Mouse (Mus musculus): Measurements from ENCODE around the gene Gm20661.
"Not testable (repeated sequence)": the region's sequence is repeated elsewhere in the genome, so short reads cannot be mapped to it uniquely, and the experiment has no call there.

Gm20661 gene

GRCm38 (mm10) chr9:107995513-107995912 lies 12.7 kb downstream of the Gm20661 start:
- DNase-seq (ENCODE audit: extremely low read depth, insufficient read length, low spot score) = no peak

DNA sequence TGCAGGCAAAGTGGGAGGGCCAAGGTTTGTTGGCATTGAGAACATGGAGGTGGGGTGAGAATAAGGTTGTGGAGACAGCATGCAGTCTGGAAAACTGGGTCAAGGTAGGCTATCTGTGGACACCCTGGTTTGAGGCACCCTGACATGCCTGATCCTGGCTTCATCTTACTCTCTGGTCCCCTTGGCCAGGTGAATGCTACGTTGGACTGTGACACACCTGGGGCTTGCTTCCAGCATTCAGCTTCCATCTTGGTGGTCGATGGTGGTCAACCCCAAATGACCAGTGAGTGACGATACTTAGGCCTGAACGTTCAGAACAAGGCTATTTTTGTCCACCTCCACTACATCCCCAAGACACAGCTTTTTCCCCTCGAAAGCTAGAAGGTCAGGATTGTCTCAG lies 13.2 kb downstream of the Gm20661 start, which contains the start of gene Gm20662:
Gene Gm20662, plus strand, starts transcription at position 301 of the 400 bp plus-strand sequence.
- no peak for DNase-seq (ENCODE audit: extremely low read depth, insufficient read length, low spot score)

DNA sequence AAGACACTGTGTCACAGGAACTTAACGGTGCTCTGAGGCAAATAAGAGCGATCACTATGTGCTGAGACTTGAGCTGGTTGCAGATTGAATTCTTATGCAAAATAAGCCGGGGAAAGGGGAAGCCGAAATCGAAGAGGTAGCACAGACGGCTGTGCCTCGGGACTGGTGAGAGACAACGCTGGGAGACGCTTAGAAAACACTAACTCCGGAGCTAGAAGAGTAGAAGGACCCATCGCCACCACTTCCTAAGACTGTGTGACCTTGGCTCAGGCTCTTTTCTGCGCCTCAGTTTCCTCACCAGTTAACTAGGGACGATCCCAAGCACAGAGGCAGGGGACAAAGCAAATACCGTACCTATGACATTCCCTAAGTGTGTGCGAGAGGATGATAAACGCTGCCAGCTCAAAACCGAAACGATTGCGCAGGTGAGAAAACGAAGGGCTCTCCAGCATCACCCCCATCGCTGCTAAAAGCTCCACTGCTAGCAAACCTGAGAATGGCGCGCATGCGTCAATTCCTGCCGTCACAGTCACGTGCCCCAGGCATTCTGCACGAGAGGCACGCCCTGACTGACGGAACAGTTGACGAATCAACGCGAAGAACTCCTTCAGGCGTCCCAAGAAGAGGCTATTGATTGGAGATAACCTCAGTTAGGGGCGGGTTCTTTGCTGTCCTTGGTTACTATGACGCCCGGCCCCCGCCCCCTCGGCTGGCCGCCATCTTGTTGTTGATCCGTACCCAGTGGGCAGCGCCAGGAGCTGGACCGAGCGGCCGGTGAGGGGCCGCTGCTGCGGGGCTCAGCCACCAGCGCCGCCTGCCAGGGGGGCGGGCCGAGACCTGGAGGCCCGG lies 19.3 kb downstream of the Gm20661 start, which contains the start of gene Ip6k1:
Gene Ip6k1, plus strand, starts transcription at position 580 of the 849 bp plus-strand sequence.
- peak; percentile 96 for DNase-seq (ENCODE audit: extremely low read depth, insufficient read length, low spot score)

- DNase-seq (ENCODE audit: extremely low read depth, insufficient read length, low spot score) = no peak
These were observed 20.1 kb downstream of the Gm20661 start for GRCm38 (mm10) chr9:108002778-108003530.

- DNase-seq (ENCODE audit: extremely low read depth, insufficient read length, low spot score) = no peak
These were observed 20.7 kb downstream of the Gm20661 start for GRCm38 (mm10) chr9:108003531-108003890.

DNA sequence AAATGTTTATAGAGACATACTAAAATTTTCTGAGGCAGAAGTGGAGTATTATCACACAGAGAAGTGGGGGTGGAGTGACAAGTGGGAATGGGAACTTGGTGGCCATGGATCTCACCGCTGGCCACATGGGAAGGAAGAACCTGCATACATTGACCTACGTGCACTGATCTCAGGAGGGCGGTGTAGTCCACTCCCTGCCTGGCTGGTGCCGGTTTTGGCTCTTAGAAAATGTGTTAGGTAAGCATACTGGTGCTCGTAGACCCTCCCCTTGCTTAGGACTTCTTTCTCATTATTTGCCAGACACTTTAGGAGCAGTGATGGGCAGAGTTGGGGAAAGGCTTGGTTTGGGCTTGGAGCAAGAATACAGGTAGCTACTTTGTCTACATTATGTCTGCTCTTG lies 25.2 kb downstream of the Gm20661 start:
- no peak for DNase-seq (ENCODE audit: extremely low read depth, insufficient read length, low spot score)

DNA sequence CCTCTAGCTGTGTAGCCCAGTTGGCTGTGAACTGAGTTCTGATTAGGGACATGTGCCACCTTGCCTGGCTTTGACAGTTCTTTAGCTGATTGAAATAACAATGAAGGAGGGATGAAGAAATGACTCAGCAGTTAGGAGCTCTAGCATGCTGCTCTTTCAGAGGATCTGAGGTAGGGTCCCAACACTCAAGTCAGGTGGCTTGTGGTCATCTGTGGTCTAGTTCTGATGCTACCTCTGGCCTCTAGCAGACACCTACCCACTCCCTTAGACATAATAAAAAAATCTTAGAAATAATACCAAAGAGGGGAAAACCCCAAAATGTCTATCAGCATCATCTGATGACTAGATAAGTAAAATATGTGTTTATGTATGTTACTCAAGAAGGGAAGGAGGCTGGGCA lies 27.5 kb downstream of the Gm20661 start:
- DNase-seq (ENCODE audit: extremely low read depth, insufficient read length, low spot score) = peak; percentile 18

DNA sequence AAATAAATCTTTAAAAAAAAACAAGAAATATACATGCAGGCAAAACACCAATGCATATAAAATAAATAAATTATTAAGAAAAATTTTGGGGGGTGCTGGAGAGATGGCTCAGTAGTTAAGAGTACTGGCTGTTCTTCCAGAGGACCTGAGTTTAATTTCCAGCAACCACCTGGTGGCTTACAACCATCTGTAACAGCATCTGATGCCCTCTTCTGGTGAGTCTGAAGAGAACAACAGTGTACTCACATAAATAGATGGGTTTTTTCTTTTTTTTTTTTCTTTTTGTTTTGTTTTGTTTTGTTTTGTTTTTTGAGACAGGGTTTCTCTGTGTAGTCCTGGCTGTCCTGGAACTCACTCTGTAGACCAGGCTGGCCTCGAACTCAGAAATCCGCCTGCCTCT lies 30.7 kb downstream of the Gm20661 start:
- DNase-seq (ENCODE audit: extremely low read depth, insufficient read length, low spot score) = not testable (repeated sequence)

DNA sequence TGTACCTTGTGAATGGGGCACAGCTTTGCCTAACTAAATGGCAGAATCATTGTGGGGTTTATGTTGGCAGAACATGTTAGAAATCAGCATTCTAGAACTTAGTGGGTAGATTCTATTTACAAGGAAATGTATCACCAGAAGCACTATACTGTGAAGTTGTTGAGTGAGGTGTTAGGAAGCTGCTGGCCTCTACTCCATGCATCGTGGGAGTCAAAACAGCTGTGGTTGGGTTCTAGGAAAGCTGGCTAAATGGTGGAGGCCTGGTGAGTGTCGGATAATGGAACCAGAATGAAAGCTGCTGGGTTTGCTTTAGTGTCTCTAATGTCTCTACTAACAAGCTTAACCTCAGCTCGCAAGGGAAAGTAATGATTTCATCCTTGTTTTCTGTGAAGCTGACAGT lies 34.3 kb downstream of the Gm20661 start:
- no peak for DNase-seq (ENCODE audit: extremely low read depth, insufficient read length, low spot score)

DNA sequence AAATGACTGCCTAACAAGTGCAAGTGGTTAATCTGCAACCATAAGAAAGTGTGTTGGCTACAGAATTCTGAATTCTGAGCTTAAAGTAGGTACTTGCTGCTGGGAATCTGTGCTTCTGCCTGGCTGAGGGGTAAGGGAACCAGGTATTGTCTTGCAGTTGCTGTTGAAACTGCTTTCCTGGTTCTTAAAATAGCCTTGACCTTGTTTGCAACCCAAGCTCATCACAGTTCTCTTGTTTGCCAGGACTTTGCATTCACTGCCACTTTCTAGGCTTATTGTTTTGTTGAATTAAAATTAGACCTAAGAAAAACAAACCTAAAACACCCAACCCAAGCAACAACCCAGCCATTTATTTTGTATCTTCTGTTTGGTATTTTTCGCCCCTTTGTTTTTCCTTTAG lies 37.9 kb downstream of the Gm20661 start:
- no peak for DNase-seq (ENCODE audit: extremely low read depth, insufficient read length, low spot score)

- DNase-seq (ENCODE audit: extremely low read depth, insufficient read length, low spot score) = no peak
These were observed 40.4 kb downstream of the Gm20661 start for GRCm38 (mm10) chr9:108023216-108023615.

DNA sequence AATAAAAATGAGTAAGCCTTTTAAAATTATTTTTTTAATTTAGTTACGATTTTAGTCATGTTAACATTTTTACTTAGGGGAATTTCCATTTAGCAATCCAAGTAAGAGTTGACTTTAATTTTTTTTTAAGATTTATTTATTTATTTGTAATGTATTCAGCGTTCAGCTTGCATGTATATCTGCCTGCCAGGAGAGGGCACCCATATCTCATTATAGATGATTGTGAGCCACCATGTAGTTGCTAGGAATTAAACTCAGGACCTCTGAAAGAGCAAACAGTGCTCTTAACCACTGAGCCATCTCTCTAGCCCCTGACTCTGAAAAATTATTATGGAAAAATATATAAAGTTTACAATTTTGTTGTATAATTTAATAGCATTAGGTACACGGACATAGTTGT lies 43.7 kb downstream of the Gm20661 start:
- DNase-seq (ENCODE audit: extremely low read depth, insufficient read length, low spot score) = no peak

- DNase-seq (ENCODE audit: extremely low read depth, insufficient read length, low spot score) = no peak
These were observed 45.0 kb downstream of the Gm20661 start for GRCm38 (mm10) chr9:108027867-108028266.

- DNase-seq (ENCODE audit: extremely low read depth, insufficient read length, low spot score) = no peak
These were observed 49.3 kb downstream of the Gm20661 start for GRCm38 (mm10) chr9:108032126-108032525.

GRCm38 (mm10) chr9:108035331-108036156 lies 52.7 kb downstream of the Gm20661 start:
- DNase-seq (ENCODE audit: extremely low read depth, insufficient read length, low spot score) = no peak
